Mouse (Mus musculus): ENCODE results near the gene Nhs. TPM values are rescaled to one million over a fixed set of nuclear protein-coding genes. Genes with fewer than 3 reads are reported as not detected.

The Nhs gene
- total RNA-seq, 2 experiments from 2014 or later, result 1.3 to 2.7 TPM

DNA sequence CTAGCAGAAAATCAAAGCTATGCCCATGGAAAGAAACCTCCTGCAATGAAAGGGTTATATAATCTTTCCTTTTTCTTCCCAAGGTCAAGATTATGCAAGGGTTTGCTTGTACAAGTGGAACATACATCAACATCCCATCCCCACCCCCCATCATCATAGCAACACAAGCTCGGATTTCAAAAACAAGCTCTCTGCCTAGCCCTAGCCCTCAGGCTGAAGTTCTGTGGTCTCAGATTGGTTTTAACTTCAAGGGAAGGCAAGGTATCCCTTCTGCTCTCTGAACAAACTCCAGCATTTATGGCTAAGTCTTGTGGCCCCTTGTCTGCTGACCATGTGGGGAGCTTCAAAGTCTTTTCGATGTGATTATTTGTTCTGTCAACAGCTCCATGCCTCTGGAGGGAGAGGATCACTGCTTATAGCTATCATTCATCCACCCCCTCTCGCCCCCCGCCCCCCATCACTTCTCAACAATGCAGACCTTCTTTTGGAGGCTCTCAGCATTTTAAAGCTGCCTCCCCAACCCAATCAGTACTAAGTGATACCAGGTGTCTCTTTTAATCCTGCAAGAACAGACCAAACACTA is 216.3 kb downstream of the Nhs start:
- no peak for DNase-seq (ENCODE audit: low spot score)

DNA sequence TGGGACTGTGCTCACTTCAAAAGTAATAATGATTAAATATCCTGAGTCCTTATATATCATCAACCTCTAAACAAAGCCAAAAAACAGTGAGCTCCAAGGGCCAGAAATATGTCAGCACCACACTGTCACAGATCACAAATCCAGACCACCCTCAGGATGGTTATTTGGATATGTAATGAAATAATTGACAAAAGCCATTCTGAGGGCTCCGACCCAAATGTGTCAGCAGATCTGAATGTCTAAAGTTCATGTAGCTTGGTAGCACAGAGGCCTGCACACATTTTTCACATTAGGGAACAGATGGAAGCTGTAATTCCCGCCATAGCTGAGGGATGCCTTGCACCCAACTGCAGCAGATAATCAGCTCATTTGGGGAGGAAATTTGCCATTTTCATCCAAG is 218.8 kb downstream of the Nhs start:
- DNase-seq (ENCODE audit: low spot score), result no peak

DNA sequence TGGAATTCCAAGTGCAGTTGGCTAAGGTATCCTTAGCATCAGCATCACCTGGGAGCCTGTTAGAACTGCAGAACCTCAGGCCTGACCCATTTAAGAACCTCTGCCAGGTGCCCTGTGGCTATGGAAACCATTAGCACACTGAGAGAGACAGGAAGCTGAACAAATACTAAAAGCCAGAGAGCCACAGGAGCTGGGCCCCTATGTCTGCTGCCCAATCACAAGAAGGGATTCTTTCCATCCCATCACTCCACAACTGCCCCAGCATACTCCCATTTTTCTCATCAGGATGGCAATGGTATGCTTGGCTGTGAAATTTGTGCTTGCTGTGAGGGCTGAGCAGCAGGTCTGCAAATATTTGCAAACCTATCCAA is 232.9 kb downstream of the Nhs start:
- no peak for DNase-seq (ENCODE audit: low spot score)

DNA sequence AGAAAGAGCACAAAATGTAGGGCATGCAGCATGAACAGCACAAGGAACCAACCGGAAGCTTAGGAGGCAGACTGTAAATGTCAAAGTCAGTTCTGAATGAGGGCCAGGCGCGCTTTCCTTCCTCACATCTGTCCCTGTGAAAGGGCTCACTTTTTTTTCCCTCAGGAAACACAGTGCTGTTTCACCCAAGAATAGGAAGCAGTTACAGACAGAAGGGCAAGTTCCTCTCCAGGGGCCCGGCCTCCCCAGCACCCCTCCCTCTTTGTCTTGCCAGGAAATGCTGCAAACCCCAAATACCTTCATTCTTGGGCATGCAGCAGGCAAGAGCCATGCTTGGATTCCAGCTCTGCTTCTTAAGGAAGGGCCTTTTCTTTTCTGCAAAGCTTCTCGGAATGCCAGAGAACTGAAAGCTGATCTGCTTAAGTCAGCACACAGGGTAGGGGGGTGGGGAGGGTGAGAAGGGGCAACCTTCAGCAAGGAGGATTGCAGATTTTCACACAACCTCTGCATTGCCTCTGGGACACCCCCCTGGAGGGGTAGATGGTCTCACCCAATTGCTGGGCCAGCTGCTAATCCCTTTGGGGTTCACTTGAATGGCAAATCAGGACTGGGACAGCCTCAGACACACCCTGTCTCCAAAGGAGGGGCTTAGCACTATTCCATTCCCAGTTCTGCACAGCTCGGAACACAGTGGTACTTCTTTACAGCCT is 233.4 kb downstream of the Nhs start:
- no peak for DNase-seq (ENCODE audit: low spot score)

- no peak for DNase-seq (ENCODE audit: low spot score)
Observed at GRCm38 (mm10) chrX:161922655-161923054, 236.9 kb downstream of the Nhs start.

- no peak for DNase-seq (ENCODE audit: low spot score)
Observed at GRCm38 (mm10) chrX:161921581-161921980, 237.9 kb downstream of the Nhs start.

- no peak for DNase-seq (ENCODE audit: low spot score)
Observed at GRCm38 (mm10) chrX:161909963-161910362, 249.6 kb downstream of the Nhs start.

- DNase-seq (ENCODE audit: low spot score), result peak; percentile 5
Observed at GRCm38 (mm10) chrX:161908652-161909403, 250.7 kb downstream of the Nhs start.

DNA sequence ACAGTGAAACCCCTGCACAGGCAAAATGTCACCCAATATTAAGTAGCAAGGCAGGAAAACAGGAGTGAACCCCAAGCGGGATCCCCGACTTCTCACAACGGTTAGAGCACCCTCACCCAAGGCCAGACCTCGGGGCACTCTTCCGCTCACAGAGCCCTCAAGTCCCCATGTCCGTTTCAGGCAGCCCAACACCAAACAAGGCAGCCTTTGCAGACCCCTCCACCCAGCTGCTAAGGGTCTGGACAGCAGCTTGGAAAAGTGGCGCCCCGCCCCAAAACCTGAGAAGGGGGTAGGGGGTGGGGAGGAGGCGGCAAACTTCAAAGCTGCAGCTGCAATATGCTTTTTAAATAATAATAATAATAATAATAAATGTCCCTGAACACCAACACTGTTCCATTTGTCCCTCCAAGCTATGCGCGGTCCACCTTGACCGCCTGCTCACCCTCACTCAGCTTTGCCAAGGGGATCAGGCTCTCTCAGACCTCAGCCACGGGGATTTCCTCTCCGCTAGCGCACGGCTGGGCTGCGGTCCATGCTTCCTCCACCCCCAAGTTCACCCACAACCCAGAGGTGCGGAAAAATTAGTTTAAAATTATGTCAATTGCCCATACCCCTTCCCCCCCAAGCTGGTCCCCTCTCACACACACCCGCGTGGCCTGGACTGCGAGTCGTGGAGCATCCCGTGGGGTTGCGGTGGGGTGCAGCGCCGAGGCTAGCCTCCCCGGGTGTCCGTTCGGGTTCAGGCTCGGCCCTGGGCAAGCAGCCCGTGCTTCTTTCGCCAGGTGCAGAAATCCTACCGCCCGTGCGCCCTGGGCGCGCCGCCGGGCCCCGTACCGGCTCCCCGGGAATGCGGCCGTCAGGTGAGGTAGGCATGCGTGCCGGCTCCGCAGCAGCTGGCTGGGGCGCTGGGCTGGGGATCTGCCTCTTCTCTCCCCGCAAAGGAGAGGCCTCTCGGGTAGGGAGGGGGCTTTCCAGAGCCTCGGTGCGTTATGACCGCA is 251.6 kb downstream of the Nhs start:
- no peak for DNase-seq (ENCODE audit: low spot score)

DNA sequence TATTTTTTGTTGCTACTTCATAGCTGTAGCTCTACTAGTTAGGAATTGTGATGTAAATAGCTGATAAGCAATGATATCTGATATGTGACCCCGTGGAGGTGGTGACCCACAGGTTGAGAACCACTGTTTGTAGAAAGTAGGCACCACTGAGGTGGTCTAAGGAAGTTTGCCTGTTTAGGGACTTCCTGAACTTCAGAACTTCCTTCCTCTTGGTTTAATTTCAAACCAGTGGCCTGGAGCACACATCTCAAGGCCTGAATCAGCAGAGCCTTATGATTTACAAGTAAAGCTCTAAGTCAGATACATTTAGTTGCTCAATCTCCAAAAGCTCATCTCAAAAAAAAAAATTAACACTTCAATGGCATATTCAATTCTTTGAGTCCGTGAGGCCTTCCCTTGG is 265.1 kb downstream of the Nhs start:
- DNase-seq (ENCODE audit: low spot score), result no peak

DNA sequence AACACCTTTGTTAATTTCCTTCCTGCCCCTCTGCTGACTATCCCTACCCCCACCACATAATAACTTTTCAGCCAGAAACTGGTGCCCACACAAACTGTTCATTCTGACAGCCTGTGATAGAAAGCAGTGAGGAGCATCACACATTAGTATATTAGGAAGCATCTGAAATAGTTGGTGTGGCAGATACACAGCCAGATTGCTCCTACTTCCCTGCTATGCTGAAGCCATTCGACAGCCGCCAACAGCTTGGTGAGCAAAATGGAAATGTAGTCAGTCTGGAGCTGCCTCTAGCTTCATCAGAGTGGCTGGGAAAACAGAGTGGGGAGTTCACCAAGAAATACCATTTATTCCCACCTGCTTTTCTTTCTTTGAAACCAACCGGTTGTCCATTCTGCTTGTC is 275.9 kb downstream of the Nhs start:
- DNase-seq (ENCODE audit: low spot score), result no peak

- no peak for DNase-seq (ENCODE audit: low spot score)
Observed at GRCm38 (mm10) chrX:161877123-161877522, 282.4 kb downstream of the Nhs start.

GRCm38 (mm10) chrX:161873511-161873910 is 286.0 kb downstream of the Nhs start:
- no peak for DNase-seq (ENCODE audit: low spot score)

DNA sequence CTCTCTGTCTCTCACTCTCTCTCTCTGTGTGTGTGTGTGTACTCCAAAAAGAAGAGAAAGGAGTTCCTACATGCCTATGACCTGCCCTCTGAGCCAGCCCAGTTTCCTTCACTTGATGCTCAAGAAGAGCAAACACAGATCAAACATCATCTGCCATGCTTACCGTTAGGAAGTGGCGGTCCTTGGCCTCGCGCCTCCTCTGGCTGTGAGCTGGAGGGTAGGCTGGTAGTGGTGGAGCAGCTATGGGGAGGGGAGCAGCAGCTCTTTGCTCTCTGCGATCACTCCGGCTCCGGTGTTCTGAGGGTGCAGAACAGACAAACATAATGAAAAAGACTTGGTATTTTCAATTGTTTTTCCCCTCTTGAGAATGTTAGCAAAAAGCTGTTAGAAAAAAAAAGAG is 288.2 kb downstream of the Nhs start:
- DNase-seq (ENCODE audit: low spot score), result no peak

GRCm38 (mm10) chrX:161855630-161856029 is 303.9 kb downstream of the Nhs start:
- no peak for DNase-seq (ENCODE audit: low spot score)

GRCm38 (mm10) chrX:161853626-161854312 is 305.8 kb downstream of the Nhs start:
- DNase-seq (ENCODE audit: low spot score), result no peak

DNA sequence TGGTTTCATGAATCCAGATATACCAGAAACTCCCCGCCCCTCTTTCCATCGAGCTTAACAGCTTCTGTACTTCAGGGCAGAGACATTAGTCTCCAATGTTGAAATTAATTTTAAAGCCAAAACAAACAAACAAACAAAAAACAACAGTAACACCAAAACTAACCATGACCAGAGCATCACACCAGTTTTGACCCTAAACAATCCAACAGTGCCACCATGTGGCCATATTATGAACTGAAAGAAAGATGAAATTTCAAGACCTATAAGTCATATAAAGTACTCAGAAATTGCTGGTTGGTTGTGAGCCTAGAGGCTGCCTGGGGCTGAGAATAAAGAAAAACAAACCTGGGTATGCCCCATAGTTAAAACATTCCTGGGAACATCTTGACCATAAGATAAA is 333.3 kb downstream of the Nhs start:
- DNase-seq (ENCODE audit: low spot score), result peak; percentile 34

DNA sequence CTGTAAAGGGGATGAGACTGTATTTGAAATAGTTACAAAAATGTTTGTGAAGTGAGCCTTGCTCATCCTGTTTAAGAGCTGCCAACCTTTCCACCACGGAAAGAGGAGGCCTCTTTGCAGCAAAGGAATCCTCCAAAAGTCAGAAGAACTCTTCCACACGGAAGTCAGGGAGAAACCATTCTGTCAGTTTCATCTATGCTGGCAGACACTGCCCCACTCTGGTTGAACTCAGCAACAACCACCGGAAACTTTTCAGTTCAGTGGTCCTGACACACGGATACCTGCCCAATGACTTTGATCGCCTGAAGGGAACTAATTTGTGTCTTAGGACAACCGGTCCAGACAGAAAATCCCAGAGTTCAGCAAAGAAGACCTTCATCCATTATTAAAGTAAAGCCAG is 369.3 kb downstream of the Nhs start:
- peak; percentile 31 for DNase-seq (ENCODE audit: low spot score)

Measured in gastrocnemius, adult 18-20 months (tissue).